Mouse (Mus musculus): ENCODE measurements around the gene Gmpr2. TPM values are rescaled to one million over a fixed set of nuclear protein-coding genes. Genes with fewer than 3 reads are reported as not detected.

Gene Gmpr2
- 10 to 100 TPM; 23.7 to 25.9 TPM for polyA plus RNA-seq (2017; shearing (Covaris generic))

DNA sequence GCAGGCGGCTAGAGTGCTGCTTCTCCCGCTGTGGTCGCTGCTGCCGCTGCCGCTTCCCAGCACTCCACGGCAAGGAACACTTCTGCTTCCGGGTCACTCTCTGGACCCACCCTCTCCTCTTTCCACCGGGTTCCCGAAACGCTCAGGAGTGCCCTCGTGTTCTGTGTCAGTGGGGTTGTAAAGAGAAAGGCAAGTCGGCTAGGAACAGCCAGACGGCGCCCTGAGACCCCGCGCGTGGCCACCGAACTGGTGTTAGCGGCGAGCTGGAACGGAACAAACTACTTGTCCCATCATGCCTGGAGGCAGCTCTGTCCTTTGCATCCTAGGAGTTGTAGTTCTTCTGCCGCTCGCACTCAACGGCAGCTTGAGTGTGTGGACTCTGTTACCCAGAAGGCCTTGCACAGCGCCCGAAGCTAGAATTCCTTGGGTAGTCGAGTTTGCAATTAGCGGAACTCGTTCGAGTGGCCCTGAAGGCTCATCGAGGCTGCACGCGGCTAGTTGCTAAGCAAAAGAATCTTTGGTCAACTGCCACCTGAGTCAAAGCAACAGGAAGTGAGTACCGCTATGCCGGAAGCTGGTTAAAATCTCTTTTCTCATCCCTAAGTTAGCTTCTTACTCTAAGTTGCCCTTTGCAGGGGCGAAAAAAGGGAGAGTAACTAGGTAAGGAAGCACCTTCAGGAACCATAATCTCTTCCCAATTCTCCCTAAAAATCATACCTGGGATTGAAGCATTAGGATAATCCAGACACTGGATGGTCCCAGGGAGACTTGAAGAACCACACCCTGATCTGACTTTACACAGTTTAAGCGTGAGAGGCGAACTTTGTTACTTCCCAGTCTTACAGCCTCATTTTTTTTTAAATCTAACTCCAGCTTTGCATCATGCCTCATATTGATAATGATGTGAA, at the start of gene Gmpr2, which contains the start of gene Nedd8:
Gmpr2 (plus strand) TSS at position 109 of the 908 bp plus-strand sequence.
Nedd8 (minus strand) TSS at position 292 of the 908 bp plus-strand sequence.
- peak; percentile 97 for ATAC-seq

DNA sequence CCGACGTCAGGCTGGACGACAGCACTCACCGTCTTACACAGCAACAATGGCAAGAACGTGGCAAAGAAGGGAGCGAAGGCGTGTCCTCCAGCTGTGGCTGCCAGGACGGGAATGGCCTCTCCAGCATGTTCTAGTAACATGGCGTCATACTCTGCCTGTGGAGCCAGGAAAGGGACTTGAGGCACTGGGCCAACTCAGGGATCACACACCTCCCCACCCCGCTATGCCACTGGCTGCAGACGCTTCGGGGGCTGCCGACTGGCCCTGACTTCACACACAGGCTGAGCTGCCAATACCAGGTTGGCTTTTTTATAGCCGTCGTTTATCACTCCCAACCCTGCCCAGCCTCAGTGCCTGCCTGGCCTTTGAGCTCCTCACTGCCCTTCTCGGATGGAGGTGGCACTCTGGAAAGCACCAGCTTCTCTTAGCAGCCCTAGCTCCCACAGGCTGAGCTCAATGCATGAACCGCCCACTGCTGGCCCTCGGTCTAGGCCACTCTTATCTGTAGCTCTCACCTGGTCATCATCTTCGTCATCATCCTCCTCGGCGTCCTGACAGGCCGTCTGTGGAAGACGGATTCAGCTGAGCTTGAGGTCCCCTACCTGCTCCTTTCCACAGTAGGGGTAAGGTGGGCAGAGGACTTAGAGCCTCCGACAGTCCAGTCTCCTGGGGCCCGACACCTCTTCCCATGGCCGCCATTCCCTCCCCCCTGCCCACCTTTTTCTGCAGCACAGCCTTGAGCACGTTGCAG, 43.5 kb upstream of the Gmpr2 start:
- no peak for ATAC-seq

DNA sequence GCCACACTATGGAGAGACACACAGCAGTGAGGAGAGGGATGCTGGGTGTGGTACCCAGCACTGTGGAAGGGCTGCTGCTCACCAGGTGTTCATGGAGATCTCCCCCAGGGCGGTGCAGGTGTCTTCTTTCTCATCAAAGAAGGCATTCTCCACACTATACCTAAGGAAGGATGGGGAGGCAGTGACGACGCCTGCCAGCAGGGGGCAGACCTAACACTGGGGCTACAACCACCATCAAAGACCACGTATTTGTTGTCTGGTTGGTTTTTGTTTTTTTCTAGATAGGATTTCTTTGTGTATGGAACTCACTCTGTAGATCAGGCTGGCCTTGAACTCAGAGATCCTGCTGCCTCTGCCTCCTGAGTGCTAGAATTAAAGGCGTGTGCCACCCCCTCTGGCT, 42.4 kb upstream of the Gmpr2 start:
- peak; percentile 72 for ATAC-seq

- no peak for ATAC-seq
Observed at GRCm38 (mm10) chr14:55634874-55635522, 36.7 kb upstream of the Gmpr2 start.

DNA sequence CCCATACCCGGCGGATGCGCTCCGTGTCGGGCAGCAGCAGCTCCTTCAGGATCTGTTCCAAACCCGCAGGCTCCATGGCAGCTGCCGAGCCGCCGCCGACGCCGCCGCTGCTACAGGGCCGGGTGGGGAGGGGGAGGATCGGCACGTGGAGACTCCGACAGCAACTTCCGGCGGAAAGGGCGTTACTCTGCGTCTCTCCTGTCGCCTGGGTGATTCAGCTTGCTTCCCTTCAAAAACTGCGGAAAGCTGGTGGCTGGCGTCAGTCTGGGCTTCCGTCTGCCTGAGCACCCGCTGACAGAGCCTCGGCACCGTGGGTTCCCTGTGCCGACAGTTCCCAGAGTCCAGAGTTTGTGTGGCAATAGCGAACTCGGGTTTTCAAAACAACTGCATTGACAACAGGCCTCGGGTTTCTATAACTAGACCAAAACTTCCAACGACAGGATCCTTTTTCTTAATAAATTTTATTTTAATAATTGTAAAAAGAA, 36.2 kb upstream of the Gmpr2 start, which contains the start of gene Ipo4:
Ipo4 (minus strand) TSS at position 435 of the 485 bp plus-strand sequence.
- ATAC-seq, result peak; percentile 99

DNA sequence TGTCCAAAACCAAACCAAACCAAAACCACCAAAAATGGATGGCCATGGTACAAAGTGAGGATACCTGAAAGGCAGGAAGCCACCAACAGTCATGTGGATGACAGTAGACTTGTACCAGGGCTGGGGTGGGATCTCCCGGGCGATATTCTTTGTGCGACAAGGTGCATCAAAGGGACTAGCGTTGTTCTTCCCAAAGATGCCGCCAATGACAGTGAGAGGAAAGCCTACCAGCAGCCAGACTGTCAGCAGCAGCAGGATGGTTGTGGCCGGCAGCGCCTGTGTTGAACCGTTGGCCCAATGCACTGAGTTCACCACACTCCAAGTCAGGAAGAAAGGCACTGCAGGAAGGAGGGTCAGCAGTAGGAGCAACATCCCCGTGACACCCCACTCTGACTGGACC, 33.9 kb upstream of the Gmpr2 start, which contains the start of gene Gm49378:
Gm49378 (minus strand) TSS at position 101 of the 400 bp plus-strand sequence.
- no peak for ATAC-seq

GRCm38 (mm10) chr14:55640816-55641215, 30.9 kb upstream of the Gmpr2 start:
- no peak for ATAC-seq

DNA sequence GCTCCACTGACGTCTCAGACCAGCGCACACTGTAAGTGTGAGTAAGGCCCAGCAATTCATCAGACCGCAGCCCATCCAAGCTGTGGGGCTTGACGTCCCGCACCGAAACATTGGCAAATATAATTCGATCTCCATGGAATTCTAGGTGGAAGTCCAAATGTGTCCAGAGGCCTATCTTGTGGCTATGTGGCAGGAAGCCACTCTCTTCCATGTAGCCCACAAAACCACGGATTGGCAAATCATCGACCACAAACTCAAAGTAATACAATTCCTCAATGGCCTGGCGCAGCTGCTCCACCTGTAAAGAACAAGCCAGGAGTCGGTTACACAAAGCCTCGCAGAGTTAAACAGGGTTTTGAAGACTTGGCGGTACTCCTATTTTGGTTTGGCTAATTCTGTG, 30.4 kb upstream of the Gmpr2 start:
- no peak for ATAC-seq

DNA sequence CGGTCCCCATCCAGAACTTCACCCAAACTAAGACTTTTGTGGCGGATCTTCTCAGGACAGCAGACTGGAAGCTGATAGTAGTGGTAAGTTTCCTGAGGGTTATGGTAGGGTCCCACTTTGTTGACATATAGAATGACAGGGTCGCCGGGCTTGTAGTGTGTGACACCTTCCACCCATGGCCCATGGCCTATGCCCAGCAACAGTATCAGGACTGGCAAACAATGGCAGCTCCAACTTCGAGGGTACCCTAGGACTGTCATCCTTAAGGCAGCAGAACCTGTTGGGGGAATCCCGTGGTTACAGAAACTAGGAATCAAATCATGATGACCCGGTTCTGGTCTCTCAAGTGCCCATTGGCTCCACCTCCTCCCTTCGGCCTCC, 29.1 kb upstream of the Gmpr2 start:
- ATAC-seq, result no peak

GRCm38 (mm10) chr14:55643060-55643907, 28.5 kb upstream of the Gmpr2 start, which contains the start of gene Tm9sf1:
Gene Tm9sf1 (minus strand): TSS chr14:55643806.
- peak; percentile 68 for ATAC-seq

GRCm38 (mm10) chr14:55644261-55644888, 27.4 kb upstream of the Gmpr2 start:
- ATAC-seq, result peak; percentile 31

GRCm38 (mm10) chr14:55649884-55650283, 21.9 kb upstream of the Gmpr2 start, which contains the start of gene Tssk4:
Gene Tssk4 (plus strand): TSS chr14:55650184.
- no peak for ATAC-seq

DNA sequence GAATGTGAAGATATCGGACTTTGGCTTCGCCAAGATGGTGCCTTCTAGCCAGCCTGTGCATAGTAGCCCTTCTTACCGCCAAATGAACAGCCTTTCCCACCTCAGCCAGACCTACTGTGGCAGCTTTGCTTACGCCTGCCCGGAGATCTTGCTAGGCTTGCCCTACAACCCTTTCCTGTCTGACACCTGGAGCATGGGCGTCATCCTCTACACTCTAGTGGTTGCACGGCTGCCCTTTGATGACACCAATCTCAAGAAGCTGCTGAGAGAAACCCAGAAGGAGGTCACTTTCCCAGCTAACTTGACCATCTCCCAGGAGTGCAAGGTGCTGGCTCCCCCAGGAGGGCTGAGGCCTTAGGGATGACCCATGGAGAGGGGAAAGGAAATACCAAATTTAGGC, 20.2 kb upstream of the Gmpr2 start:
- no peak for ATAC-seq

- no peak for ATAC-seq
Observed at GRCm38 (mm10) chr14:55656935-55657334, 14.8 kb upstream of the Gmpr2 start.

- no peak for ATAC-seq
Observed at GRCm38 (mm10) chr14:55658011-55658410, 13.7 kb upstream of the Gmpr2 start.

GRCm38 (mm10) chr14:55659960-55660573, 11.7 kb upstream of the Gmpr2 start, which contains the start of gene Mdp1:
Gene Mdp1 (minus strand): TSS chr14:55660508.
- ATAC-seq, result peak; percentile 91

DNA sequence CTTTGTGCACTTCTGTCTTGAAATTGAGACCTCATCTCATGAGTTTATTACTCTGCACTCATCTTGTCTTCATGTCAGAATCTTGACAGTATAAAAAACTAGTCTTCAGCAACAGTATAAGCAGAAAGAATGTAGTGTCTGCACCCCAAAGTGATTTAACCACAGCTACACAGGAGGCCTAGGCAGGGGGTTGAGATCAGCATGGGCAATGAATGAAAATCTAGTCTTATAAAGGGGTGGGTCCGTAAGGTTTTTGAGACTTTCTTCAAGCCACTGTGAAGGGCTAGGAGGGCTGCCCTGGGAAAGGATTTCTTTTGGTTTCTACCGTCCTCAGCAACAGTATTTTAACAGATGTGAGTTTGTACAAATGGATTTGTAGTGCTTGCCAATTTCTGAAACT, 11.1 kb upstream of the Gmpr2 start:
- ATAC-seq, result no peak

GRCm38 (mm10) chr14:55671486-55671832, 282 bp upstream of the Gmpr2 start:
- no peak for ATAC-seq

DNA sequence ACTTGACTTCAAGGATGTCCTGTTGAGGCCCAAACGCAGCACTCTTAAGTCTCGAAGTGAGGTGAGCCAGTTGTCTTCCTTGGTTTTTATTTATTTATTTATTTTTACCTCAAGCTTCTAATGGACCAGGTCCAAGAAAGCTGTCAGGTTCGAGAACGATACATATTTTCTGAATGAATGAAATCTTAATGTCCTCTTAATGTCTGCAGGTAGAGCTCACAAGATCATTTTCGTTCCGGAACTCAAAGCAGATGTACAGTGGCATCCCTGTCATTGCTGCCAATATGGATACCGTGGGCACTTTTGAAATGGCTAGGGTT, 960 bp downstream of the Gmpr2 start:
- no peak for ATAC-seq

- no peak for ATAC-seq
Observed at GRCm38 (mm10) chr14:55677615-55678014, 5.9 kb downstream of the Gmpr2 start.

All from activated CD4-positive, CD25-positive, alpha-beta regulatory T cell, adult 4 months (primary cell).